Mouse (Mus musculus): Measurements from ENCODE around the gene Efcab6. TPM values are rescaled to one million over a fixed set of nuclear protein-coding genes. Genes with fewer than 3 reads are reported as not detected.
A peak's percentile ranks its signal among the peaks of the same experiment; 100 is the strongest.

The Efcab6 gene
- polyA plus RNA-seq, 1 experiment from 2014 or later, result 0.22 TPM

DNA sequence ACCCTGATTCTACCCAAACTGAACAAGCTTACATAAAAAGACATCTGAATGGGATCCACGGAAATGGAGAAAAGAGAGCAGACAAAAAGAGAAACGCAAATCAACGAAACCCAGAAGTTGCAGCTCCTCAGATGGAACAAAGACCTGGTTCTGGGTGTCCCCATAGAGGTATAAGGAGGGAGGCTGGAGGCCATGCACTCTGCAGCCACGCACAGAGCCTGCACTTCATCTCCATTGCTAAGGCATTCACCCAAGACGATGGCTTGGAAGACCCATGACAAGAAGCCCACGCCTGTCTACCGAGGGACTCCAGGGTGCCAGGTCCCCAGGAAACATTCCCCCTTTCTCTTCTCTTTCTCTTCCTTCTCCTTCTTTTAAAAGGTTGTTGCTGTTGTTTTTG is 66.6 kb downstream of the Efcab6 start:
- no peak overlapping the region for H3K4me3 ChIP-seq (replicated peaks; ENCODE audit: low read depth, low read length)
- no peaks in the 10 kb centered on the region for H3K9me3 ChIP-seq (ENCODE audit: control insufficient read depth, low read length)
- no peak overlapping the region; the same call in 1 of the 2 replicates for H3K9ac ChIP-seq (replicated peaks; ENCODE audit: low read length)
- DNase-seq (no peak), ATAC-seq (ENCODE audit: low FRiP score, low TSS enrichment) (no peak)
- no peaks in the 10 kb centered on the region for H3K36me3 ChIP-seq (ENCODE audit: control insufficient read depth, insufficient read depth, low read length)
- 44% methylated on average over 7 of the region's 7 CpGs for WGBS
- peak overlapping the region; percentile 47 for H3K4me2 ChIP-seq (ENCODE audit: low read length)
- H3K27me3 ChIP-seq (ENCODE audit: control insufficient read depth, insufficient read depth, low read length), result no peaks in the 10 kb centered on the region
- peaks cover 3% of the 10 kb centered on the region; the same call in 1 of the 2 replicates for H3K4me1 ChIP-seq (ENCODE audit: control insufficient read depth, insufficient read depth, low read length)
- no peak overlapping the region for H3K27ac ChIP-seq (replicated peaks; ENCODE audit: low read depth, low read length)

DNA sequence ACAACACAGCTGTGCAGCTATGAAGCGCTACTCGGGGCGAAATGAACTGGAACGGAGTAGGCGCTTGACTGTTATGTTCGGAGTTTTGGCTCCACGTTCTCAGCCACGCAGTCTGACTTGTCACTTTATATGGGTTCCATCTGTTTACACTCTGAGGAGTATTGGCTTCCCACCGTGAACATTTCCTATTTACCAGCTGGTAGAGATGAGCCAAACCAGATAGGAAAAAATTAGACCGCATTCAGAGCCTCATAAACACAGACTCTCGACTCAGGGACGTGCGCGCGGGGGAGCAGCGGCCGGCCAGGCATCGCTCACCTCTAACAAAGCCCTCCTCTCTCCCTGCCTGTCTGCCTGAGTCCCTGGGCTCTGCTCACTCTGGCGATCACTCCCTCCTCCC is 67.1 kb downstream of the Efcab6 start:
- H3K27me3 ChIP-seq (ENCODE audit: control insufficient read depth, insufficient read depth, low read length), result no peaks in the 10 kb centered on the region
- 4% methylated on average over 19 of the region's 19 CpGs for WGBS
- ATAC-seq (ENCODE audit: low FRiP score, low TSS enrichment), result peak; percentile 48; the same call in 1 of the 2 replicates
- no peak overlapping the region; the same call in 1 of the 2 replicates for H3K4me3 ChIP-seq (replicated peaks; ENCODE audit: low read depth, low read length)
- peak; percentile 61 for DNase-seq
- peaks cover 3% of the 10 kb centered on the region; the same call in 1 of the 2 replicates for H3K4me1 ChIP-seq (ENCODE audit: control insufficient read depth, insufficient read depth, low read length)
- H3K4me2 ChIP-seq (ENCODE audit: low read length), result peak overlapping the region; percentile 47
- no peaks in the 10 kb centered on the region for H3K36me3 ChIP-seq (ENCODE audit: control insufficient read depth, insufficient read depth, low read length)
- H3K9ac ChIP-seq (replicated peaks; ENCODE audit: low read length), result no peak overlapping the region; the same call in 1 of the 2 replicates
- H3K27ac ChIP-seq (replicated peaks; ENCODE audit: low read depth, low read length), result 0 out of 2 replicates have a peak overlapping the region, but pooled peaks have one; percentile 13
- no peaks in the 10 kb centered on the region for H3K9me3 ChIP-seq (ENCODE audit: control insufficient read depth, low read length)

DNA sequence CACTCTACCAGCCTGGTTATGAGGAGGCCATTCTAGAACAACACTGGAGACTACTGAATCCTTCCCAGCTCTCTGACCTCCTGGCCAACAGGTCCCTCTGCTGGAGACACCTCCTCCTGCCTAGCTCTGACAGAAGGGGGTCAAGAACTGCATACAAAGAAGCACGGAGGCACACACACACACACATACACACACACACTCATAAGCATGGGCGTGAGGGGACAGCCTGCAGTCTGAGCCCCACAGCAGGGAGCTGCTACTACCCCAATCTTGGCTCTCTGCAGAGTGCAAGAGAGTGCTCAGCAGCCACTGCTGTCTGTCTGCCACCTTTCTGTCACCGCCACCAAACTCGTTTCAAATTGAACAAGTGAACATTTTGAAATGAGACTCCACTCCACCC is 67.6 kb downstream of the Efcab6 start:
- no peak overlapping the region for H3K9ac ChIP-seq (replicated peaks; ENCODE audit: low read length)
- no peaks in the 10 kb centered on the region for H3K9me3 ChIP-seq (ENCODE audit: control insufficient read depth, low read length)
- WGBS, result 14% methylated on average over 4 of the region's 4 CpGs
- no peak overlapping the region for H3K4me3 ChIP-seq (replicated peaks; ENCODE audit: low read depth, low read length)
- DNase-seq (peak; percentile 28), ATAC-seq (ENCODE audit: low FRiP score, low TSS enrichment) (no peak)
- H3K36me3 ChIP-seq (ENCODE audit: control insufficient read depth, insufficient read depth, low read length), result no peaks in the 10 kb centered on the region
- H3K4me2 ChIP-seq (ENCODE audit: low read length), result peak overlapping the region; percentile 47
- peaks cover 3% of the 10 kb centered on the region; the same call in 1 of the 2 replicates for H3K4me1 ChIP-seq (ENCODE audit: control insufficient read depth, insufficient read depth, low read length)
- H3K27ac ChIP-seq (replicated peaks; ENCODE audit: low read depth, low read length), result no peak overlapping the region
- H3K27me3 ChIP-seq (ENCODE audit: control insufficient read depth, insufficient read depth, low read length), result no peaks in the 10 kb centered on the region

DNA sequence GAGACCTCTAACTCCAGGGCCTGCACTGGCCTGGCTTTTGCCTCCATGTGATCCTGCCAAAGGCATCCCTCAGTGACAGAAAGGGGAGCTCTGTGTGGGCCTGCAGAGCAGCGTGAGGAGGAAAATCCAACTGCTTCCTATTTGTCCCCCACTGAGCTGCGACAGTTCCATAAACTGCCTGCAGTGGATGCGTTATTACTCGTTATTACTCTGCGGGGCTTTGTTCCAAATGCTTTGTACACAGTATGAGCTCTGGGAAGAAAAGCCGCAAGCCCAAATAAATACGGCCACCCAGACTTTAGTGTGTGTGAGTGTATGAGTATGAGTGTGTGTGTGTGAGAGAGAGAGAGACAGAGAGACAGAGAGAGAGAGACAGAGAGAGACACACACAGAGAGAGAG is 68.3 kb downstream of the Efcab6 start:
- H3K9ac ChIP-seq (replicated peaks; ENCODE audit: low read length), result no peak overlapping the region

DNA sequence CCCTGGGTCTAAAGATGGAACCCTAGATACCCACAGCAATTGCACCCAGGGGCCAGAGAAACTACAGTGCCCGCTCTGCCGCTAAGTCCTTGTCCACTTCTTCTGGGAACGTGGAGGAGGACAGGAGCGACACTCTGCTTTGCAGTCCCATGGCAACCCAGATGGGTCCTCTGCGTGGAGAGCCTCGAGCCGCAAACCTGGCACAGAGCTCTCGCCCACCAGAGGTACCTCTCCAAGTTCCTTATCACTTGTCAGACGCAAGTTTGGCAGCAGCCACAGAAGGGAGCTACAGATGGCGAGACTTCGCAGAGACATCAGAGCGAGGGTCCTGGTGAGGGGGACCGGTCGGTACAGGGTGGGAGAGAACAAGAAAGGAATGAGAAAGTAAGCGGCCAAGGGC is 73.0 kb downstream of the Efcab6 start:
- H3K4me1 ChIP-seq (ENCODE audit: control insufficient read depth, insufficient read depth, low read length), result peaks cover 3% of the 10 kb centered on the region; the same call in 1 of the 2 replicates
- H3K27ac ChIP-seq (replicated peaks; ENCODE audit: low read depth, low read length), result no peak overlapping the region
- no peak overlapping the region for H3K9ac ChIP-seq (replicated peaks; ENCODE audit: low read length)
- no peak for DNase-seq
- H3K9me3 ChIP-seq (ENCODE audit: control insufficient read depth, low read length), result no peaks in the 10 kb centered on the region
- no peaks in the 10 kb centered on the region for H3K36me3 ChIP-seq (ENCODE audit: control insufficient read depth, insufficient read depth, low read length)
- 86% methylated on average over 15 of the region's 15 CpGs for WGBS
- H3K4me3 ChIP-seq (replicated peaks; ENCODE audit: low read depth, low read length), result no peak overlapping the region
- H3K27me3 ChIP-seq (ENCODE audit: control insufficient read depth, insufficient read depth, low read length), result no peaks in the 10 kb centered on the region
- H3K4me2 ChIP-seq (ENCODE audit: low read length), result no peak overlapping the region
- no peak for ATAC-seq (ENCODE audit: low FRiP score, low TSS enrichment)

More for the DNA sequence above, 68.3 kb downstream of the Efcab6 start:
- H3K36me3 ChIP-seq (ENCODE audit: control insufficient read depth, insufficient read depth, low read length), result no peaks in the 10 kb centered on the region
- H3K9me3 ChIP-seq (ENCODE audit: control insufficient read depth, low read length), result no peaks in the 10 kb centered on the region
- WGBS, result 58% methylated on average over 7 of the region's 7 CpGs
- no peak overlapping the region for H3K27ac ChIP-seq (replicated peaks; ENCODE audit: low read depth, low read length)
- no peaks in the 10 kb centered on the region for H3K27me3 ChIP-seq (ENCODE audit: control insufficient read depth, insufficient read depth, low read length)
- ATAC-seq (ENCODE audit: low FRiP score, low TSS enrichment) (no peak), DNase-seq (peak; percentile 49)
- no peak overlapping the region for H3K4me3 ChIP-seq (replicated peaks; ENCODE audit: low read depth, low read length)
- H3K4me1 ChIP-seq (ENCODE audit: control insufficient read depth, insufficient read depth, low read length), result peaks cover 3% of the 10 kb centered on the region; the same call in 1 of the 2 replicates
- H3K4me2 ChIP-seq (ENCODE audit: low read length), result no peak overlapping the region

DNA sequence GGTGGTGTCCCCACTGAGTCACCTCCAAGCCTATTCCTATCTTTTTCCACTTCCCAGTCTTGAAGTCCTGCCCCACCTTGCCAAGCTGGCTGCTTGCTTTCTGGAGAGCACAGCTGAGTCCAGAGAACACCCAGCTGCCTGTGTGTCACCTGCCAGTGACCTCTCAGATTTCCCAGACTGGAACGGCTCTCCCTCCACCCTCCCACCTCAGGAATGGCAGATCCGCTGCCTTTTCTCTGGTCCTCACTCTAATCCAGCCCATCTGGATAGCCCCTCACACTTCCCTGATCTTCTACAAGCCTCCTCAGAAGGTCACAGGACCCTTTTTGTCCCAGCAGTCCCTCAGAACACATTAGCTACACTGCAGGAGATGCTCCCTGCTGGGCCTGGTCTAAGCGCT is 73.7 kb downstream of the Efcab6 start:
- Histone ChIP-seq H3K27me3 (ENCODE audit: control insufficient read depth, insufficient read depth, low read length) (no peaks in the 10 kb centered on the region), H3K27ac (replicated peaks; ENCODE audit: low read depth, low read length) (no peak overlapping the region), H3K36me3 (ENCODE audit: control insufficient read depth, insufficient read depth, low read length) (no peaks in the 10 kb centered on the region), H3K9me3 (ENCODE audit: control insufficient read depth, low read length) (no peaks in the 10 kb centered on the region), H3K9ac (replicated peaks; ENCODE audit: low read length) (no peak overlapping the region), H3K4me3 (replicated peaks; ENCODE audit: low read depth, low read length) (no peak overlapping the region), H3K4me1 (ENCODE audit: control insufficient read depth, insufficient read depth, low read length) (peaks cover 6% of the 10 kb centered on the region; the same call in 1 of the 2 replicates), H3K4me2 (ENCODE audit: low read length) (no peak overlapping the region)
- WGBS, result 6% methylated on average over 3 of the region's 3 CpGs
- no peak for ATAC-seq (ENCODE audit: low FRiP score, low TSS enrichment)
- no peak for DNase-seq

DNA sequence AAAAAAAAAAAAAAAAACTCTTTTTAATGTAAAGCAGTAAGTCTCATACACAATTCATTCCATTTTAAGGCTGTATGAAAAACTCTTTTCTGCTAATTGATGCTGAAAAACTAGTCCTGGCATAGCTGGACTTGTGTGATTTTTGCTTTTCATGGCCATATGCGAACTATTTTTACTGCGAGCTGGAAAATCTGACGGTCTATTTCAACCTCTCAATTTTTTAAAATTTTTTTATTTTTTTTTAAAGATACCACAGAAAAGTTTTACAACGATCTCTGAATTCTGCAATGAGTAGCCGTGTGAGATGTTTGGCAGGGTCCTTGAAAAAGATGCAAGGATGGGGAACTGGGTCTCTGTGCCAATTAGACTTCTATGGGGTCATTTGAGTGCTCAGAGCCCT is 75.9 kb downstream of the Efcab6 start:
- Histone ChIP-seq H3K9ac (replicated peaks; ENCODE audit: low read length) (no peak overlapping the region), H3K9me3 (ENCODE audit: control insufficient read depth, low read length) (no peaks in the 10 kb centered on the region), H3K27me3 (ENCODE audit: control insufficient read depth, insufficient read depth, low read length) (no peaks in the 10 kb centered on the region), H3K4me2 (ENCODE audit: low read length) (no peak overlapping the region), H3K36me3 (ENCODE audit: control insufficient read depth, insufficient read depth, low read length) (no peaks in the 10 kb centered on the region), H3K27ac (replicated peaks; ENCODE audit: low read depth, low read length) (no peak overlapping the region), H3K4me3 (replicated peaks; ENCODE audit: low read depth, low read length) (no peak overlapping the region), H3K4me1 (ENCODE audit: control insufficient read depth, insufficient read depth, low read length) (peaks cover 5% of the 10 kb centered on the region; the same call in 1 of the 2 replicates)
- WGBS, result 90% methylated on average over 5 of the region's 5 CpGs
- ATAC-seq (ENCODE audit: low FRiP score, low TSS enrichment) (no peak), DNase-seq (no peak)

DNA sequence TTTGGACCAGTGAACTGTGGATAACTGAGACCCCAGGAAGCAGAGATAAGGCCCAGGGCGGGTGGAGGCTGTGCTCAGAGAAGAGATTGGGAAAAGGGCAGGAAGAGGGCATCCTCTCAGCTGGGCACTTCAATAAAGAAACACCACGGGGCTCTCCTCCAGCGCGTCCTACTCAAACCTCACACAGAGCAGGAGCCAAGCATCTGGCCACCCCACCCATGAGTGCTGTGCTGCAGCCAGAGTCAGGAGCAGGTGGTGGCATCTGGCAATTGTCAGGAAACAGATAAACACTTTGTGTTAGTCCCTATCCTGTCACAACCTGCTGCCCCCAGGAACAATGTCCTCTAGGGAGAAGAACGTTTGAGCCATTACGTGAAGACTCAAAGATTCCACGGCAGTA is 77.1 kb downstream of the Efcab6 start:
- ATAC-seq (ENCODE audit: low FRiP score, low TSS enrichment), result no peak
- WGBS, result 21% methylated on average over 7 of the region's 7 CpGs
- Histone ChIP-seq H3K27me3 (ENCODE audit: control insufficient read depth, insufficient read depth, low read length) (no peaks in the 10 kb centered on the region), H3K4me1 (ENCODE audit: control insufficient read depth, insufficient read depth, low read length) (peaks cover 5% of the 10 kb centered on the region; the same call in 1 of the 2 replicates), H3K4me2 (ENCODE audit: low read length) (no peak overlapping the region), H3K4me3 (replicated peaks; ENCODE audit: low read depth, low read length) (no peak overlapping the region), H3K9ac (replicated peaks; ENCODE audit: low read length) (no peak overlapping the region), H3K9me3 (ENCODE audit: control insufficient read depth, low read length) (no peaks in the 10 kb centered on the region), H3K36me3 (ENCODE audit: control insufficient read depth, insufficient read depth, low read length) (no peaks in the 10 kb centered on the region), H3K27ac (replicated peaks; ENCODE audit: low read depth, low read length) (no peak overlapping the region)
- DNase-seq, result no peak

DNA sequence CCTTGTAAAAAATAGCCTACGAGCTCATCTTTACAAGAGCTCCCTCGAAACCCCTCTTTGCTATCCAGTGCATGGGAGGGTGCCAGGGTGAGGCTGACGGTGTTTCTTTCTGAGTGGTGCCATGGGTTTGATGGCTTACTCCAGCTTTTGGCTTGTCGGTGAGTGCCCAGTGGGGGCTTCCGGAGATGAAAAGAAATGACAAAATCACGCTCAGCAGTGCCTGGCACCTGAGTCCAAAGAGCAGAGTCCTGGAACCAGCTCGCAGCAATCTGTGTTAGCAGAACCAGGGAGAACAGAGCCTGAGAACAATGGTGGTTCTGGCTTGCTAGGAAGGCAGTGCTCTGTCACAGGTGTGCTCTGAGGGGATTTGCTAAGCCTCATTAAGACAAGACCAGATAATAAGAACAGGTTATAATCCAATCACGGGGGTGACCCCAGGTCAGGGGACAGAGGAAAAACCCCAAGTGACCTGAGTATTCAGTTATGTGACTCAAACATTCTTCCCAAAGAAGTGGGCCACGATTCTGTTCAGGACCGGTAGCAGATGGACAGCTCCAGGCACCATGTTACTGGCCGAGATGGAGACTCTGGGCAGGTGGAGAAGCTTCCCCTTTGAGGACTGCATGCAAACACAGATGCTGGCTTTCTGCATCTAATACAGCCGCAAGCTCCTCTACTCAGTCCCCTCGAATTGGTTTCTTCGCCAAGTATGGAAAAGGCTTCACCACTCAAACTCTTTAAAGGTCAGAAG is 82.8 kb downstream of the Efcab6 start:
- Histone ChIP-seq H3K4me3 (replicated peaks; ENCODE audit: low read depth, low read length) (no peak overlapping the region), H3K4me2 (ENCODE audit: low read length) (no peak overlapping the region), H3K4me1 (ENCODE audit: control insufficient read depth, insufficient read depth, low read length) (peaks cover 5% of the 10 kb centered on the region; the same call in 1 of the 2 replicates), H3K27me3 (ENCODE audit: control insufficient read depth, insufficient read depth, low read length) (no peaks in the 10 kb centered on the region), H3K27ac (replicated peaks; ENCODE audit: low read depth, low read length) (no peak overlapping the region), H3K9ac (replicated peaks; ENCODE audit: low read length) (no peak overlapping the region), H3K36me3 (ENCODE audit: control insufficient read depth, insufficient read depth, low read length) (no peaks in the 10 kb centered on the region), H3K9me3 (ENCODE audit: control insufficient read depth, low read length) (no peaks in the 10 kb centered on the region)
- WGBS, result 66% methylated on average over 14 of the region's 14 CpGs
- ATAC-seq (ENCODE audit: low FRiP score, low TSS enrichment), result no peak
- DNase-seq, result no peak

Measured in midbrain, embryonic 14.5 days (tissue).